ENCODE assay signal across 8 mouse cellular contexts in genomic region chr8:84288892-84289291, GRCm38 (mm10). TPM values are rescaled to one million over a fixed set of nuclear protein-coding genes. Genes with fewer than 3 reads are reported as not detected.
DNase-seq lines count a peak whose midpoint lies in the region; ATAC-seq and TF ChIP-seq lines count a peak whose summit lies in the region.
"Had no signal": no experiment of that assay in that cellular context is flagged by ENCODE, and none has a peak within 500 bp of the region (broad histone marks: within the 10 kb centered on the region; RNA-seq: fewer than 3 reads in every experiment).

No protein-coding gene starts in this region.

- no peaks in the 10 kb centered on the region for H3K36me3 ChIP-seq in midbrain, postnatal 0 days (ENCODE audit: insufficient read depth, low read length)
- H3K36me3 ChIP-seq: neural tube, embryonic 13.5 days had no signal

- DNase-seq in left cerebral cortex, adult 2 months (ENCODE audit: extremely low spot score in 1 of 2, low spot score in 2 of 2) = no peak
- DNase-seq in left cerebral cortex, adult 9 months (ENCODE audit: low spot score in 2 of 2) = no peak
- peak; percentile 69 for DNase-seq in NIH3T3 (ENCODE audit: low read depth)
- peak; percentile 69 to 76 for DNase-seq in cerebellum, postnatal 10 days
- no peak for DNase-seq in midbrain, postnatal 0 days (ENCODE audit: low spot score)
- no peak for DNase-seq in frontal cortex, postnatal 10 days (ENCODE audit: low spot score in 2 of 2)
- no peak for DNase-seq in heart, adult 11 months

- H3K9me3 ChIP-seq in midbrain, postnatal 0 days (ENCODE audit: low read length) = no peaks in the 10 kb centered on the region
- H3K9me3 ChIP-seq: neural tube, embryonic 13.5 days had no signal

- H3K4me3 ChIP-seq in left cerebral cortex, adult 2 months = no peak overlapping the region
- H3K4me3 ChIP-seq in midbrain, postnatal 0 days (ENCODE audit: low read depth, low read length) = no peak overlapping the region
- H3K4me3 ChIP-seq: neural tube, embryonic 13.5 days had no signal

- TF ChIP-seq CTCF in left cerebral cortex, adult 2 months (IDR thresholded peaks at IDR 0.05) = peak; percentile 21
- TF ChIP-seq CTCF in midbrain, postnatal 0 days (IDR thresholded peaks at IDR 0.05) = peak; percentile 54

- H3K27ac ChIP-seq in left cerebral cortex, adult 2 months = no peak overlapping the region
- H3K27ac ChIP-seq in midbrain, postnatal 0 days (ENCODE audit: low read depth, low read length) = no peak overlapping the region
- H3K27ac ChIP-seq: neural tube, embryonic 13.5 days had no signal

- intact Hi-C loops in left cerebral cortex, adult 2 months (cut with DNase I) = no loop called here

- WGBS in midbrain, postnatal 0 days = 60% methylated on average over 2 of the region's 2 CpGs

- H3K4me2 ChIP-seq in midbrain, postnatal 0 days (ENCODE audit: low read depth, low read length, poor library complexity, severe bottlenecking) = no peak overlapping the region
- H3K4me2 ChIP-seq: neural tube, embryonic 13.5 days had no signal

- no peaks in the 10 kb centered on the region for H3K4me1 ChIP-seq in midbrain, postnatal 0 days (ENCODE audit: insufficient read depth, low read length)

- H3K9ac ChIP-seq in midbrain, postnatal 0 days (replicated peaks; ENCODE audit: low read length, poor library complexity, severe bottlenecking) = no peak overlapping the region
- H3K9ac ChIP-seq: neural tube, embryonic 13.5 days had no signal

- H3K27me3 ChIP-seq in midbrain, postnatal 0 days (ENCODE audit: insufficient read depth, low read length) = no peaks in the 10 kb centered on the region
- H3K27me3 ChIP-seq: neural tube, embryonic 13.5 days had no signal

- no peak for ATAC-seq in midbrain, postnatal 0 days (ENCODE audit: low FRiP score)

RNA-seq across cellular contexts. Expression of gene Ccdc130, which starts 18.7 kb away (rescaled TPM):
- total RNA-seq in left cerebral cortex, adult 2 months (2021) = 10 to 100 TPM; 27.7 to 35.5 TPM
- 9.5 and 13.6 TPM in 2 replicates for total RNA-seq in midbrain, postnatal 0 days (2014; rRNA removed)
- polyA plus RNA-seq in midbrain, postnatal 0 days (2015; fragmentation: Nextera tagmentation; extraction: Ambion mirVana) = 14.0 and 14.4 TPM in 2 replicates

RNA-seq across cellular contexts. Expression of gene Mri1, which starts 31.8 kb away (rescaled TPM):
- 10 to 100 TPM; 13.2 to 16.5 TPM for total RNA-seq in left cerebral cortex, adult 2 months (2021)
- total RNA-seq in midbrain, postnatal 0 days (2014; rRNA removed) = 28.8 and 31.7 TPM in 2 replicates
- 39.4 and 40.5 TPM in 2 replicates for polyA plus RNA-seq in midbrain, postnatal 0 days (2015; fragmentation: Nextera tagmentation; extraction: Ambion mirVana)

RNA-seq across cellular contexts. Expression of gene D8Ertd738e, which starts 39.4 kb away (rescaled TPM):
- 100 to 1,000 TPM; 124 to 140 TPM for total RNA-seq in left cerebral cortex, adult 2 months (2021)
- total RNA-seq in midbrain, postnatal 0 days (2014; rRNA removed) = 110 and 143 TPM in 2 replicates
- 274 and 297 TPM in 2 replicates for polyA plus RNA-seq in midbrain, postnatal 0 days (2015; fragmentation: Nextera tagmentation; extraction: Ambion mirVana)

RNA-seq across cellular contexts. Expression of gene Zswim4, which starts 52.0 kb away (rescaled TPM):
- 10 to 100 TPM; 15.1 to 17.8 TPM for total RNA-seq in left cerebral cortex, adult 2 months (2021)
- 37.7 and 41.8 TPM in 2 replicates for total RNA-seq in midbrain, postnatal 0 days (2014; rRNA removed)
- 11.8 and 11.9 TPM in 2 replicates for polyA plus RNA-seq in midbrain, postnatal 0 days (2015; fragmentation: Nextera tagmentation; extraction: Ambion mirVana)

Comparison
In these comparisons a context has a peak if more than half of its experiments do, and no peak if none do; other contexts are left out.
1. DNase-seq: peak in NIH3T3 (single experiment) and cerebellum, postnatal 10 days (2 of 2); none in left cerebral cortex, adult 2 months (0 of 2), left cerebral cortex, adult 9 months (0 of 2), midbrain, postnatal 0 days (single experiment), frontal cortex, postnatal 10 days (0 of 2) and heart, adult 11 months (single experiment).